Mouse (Mus musculus): ENCODE data around the gene Zfp948.
A peak's percentile ranks its signal among the peaks of the same experiment; 100 is the strongest.

- TF ChIP-seq CTCF (IDR thresholded peaks at IDR 0.05; ENCODE audit: control insufficient read depth, insufficient read depth, low read length) (peak; percentile 57), POLR2A (IDR thresholded peaks at IDR 0.05; ENCODE audit: borderline replicate concordance, control insufficient read depth, low read depth, low read length) (no peak)
These were observed 12.8 kb downstream of the Zfp948 start for GRCm38 (mm10) chr17:21579493-21580175.

Data from bone marrow, adult 2 months (tissue).